Mouse (Mus musculus): ENCODE results near the gene Nell2.

Gene Nell2

DNA sequence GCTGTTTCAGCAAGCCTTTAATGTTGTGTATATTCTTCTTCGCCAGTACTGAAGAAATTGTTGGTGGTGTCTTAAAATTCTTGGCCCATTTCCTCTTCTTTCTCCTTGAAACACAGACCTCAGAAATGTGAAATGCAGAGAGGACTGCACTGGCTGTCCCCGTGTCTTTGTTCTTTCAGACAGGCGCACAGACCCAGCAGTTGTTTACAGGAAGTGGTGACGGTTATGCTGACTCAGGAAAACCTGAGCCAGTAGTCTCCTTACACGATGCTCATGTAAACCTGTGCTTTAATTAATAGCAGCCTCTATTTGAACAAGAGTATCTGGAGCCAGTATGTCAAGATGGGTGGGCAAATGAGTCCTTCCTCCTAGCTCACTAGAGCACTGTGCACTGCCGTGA lies 61.2 kb downstream of the Nell2 start:
- DNase-seq = no peak

DNA sequence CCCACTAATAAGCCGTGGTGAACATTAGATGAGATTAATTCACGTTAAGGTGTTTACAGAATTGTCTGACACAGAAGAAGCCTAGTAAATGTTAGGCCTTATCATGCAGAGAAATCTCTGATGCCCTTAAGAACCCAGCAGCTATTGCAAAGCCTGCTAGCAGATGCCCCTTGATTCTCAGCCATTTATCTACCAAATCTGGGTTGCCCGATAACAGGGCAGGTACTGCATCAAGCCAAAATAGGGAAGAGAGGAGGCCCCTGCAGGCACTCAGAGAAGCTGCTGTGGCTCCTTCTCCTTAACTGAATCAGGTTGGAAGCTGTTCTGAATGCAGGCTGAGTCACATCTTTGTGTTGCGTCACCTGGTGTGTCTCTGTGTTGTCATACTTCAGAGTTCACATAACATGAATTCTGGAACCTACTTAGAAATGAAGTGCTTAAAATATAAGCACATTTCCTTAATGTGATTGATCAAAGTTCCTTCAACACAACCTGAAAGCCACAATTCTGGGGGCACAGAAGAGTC lies 68.3 kb downstream of the Nell2 start:
- DNase-seq = no peak

DNA sequence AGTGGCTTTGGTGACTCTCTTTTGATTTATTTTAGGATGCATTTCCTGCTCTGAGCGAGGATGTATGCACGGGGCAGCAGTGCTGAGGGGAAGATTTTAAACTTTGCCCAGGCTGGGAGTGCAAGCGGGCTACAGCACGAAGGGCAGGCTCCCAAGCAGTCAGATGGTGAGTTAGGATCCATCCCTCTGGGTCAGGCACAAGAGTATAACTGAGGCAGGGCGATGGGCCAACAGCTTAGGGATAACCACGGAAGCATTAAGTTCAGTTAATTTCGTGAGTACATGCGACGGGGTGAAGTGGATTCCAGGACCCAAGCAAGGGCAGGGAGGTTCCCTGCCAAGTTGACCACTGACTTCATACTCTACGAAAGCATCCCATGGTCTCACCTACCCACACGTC lies 83.8 kb downstream of the Nell2 start:
- DNase-seq = peak in 1 of 2 experiments; percentile 4

DNA sequence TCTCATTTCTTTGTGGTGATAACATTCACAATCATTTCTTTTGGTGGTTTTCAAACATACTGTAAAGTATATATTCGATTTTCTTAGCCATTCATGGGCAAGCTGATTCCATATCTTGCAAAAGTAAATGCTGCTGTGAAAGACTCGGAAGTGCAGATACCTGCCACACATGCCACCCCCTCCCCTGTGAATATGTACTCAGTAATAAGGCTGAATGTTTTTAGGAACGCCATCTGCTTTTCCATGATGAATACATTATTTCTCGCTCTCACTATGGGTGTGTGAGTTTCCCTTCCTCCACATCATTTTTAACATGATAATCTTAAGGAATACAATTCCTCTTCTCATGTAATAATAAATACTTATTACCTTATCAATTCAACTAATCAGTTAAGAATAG lies 90.6 kb downstream of the Nell2 start:
- no peak for DNase-seq

DNA sequence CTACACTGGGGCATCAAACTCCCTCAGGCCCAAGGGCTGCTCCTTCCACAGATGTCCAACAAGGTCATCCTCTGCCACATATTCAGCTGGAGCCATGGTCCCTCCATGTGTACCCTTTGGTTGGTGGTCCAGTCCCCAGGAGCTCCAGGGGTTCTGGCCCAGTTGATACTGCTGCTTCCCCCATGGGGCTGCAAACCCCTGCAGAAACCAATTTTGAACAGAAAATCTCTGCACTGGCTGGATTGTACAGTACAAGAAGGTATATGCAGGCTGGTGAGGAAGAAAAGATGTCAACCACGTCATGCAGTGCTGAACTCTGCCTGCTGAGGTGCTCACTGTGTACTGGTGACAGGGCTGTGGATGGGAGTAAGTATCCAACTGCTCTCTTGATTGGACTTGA lies 92.1 kb downstream of the Nell2 start:
- DNase-seq = no peak

DNA sequence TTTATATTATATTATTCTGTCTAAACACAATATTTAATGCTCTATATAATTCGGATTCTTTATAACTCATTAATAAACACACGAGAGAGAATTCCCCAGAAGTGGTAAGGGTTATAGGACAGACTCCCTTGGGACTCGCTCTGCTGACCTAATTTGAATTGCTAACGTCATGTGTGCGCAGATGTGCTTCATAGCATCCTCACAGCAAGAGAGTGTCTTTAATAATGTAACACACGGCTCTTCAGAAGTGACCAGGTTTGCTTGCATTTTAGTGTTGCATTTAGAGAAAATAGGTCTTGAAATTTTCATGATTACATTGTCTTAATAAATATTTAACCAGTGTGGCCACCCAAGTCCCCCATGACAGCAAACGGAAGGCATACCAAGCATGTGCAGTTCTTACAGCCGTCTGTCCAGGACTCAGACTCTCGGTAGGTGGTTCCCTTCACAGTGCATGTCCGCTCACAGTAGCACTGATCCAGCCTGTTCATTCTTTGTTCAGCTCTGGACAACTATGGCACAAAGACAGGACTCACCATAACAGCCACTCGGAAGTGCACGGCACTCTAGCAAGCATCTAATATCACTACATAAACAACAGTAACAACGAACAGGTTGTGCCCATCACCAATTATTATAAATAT lies 97.1 kb downstream of the Nell2 start:
- no peak for DNase-seq

DNA sequence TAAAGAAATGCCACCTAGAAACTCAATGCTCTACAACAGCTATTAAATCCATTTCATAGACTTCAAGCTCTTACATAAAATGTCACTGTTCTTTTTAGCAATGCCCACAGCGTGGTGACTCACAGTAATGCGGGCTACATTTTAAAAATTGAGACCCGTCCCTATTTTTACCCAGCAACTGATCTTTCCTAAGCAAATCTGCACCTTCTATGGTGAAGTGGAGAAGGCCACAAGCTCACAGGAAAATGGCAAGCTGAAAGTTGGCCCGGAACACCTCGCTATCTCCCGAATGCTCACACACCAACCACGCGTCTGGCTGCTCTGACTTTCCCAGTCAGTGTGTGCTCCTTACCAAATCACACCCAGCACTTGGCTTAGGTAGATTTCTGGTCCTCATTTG lies 98.4 kb downstream of the Nell2 start:
- no peak for DNase-seq

DNA sequence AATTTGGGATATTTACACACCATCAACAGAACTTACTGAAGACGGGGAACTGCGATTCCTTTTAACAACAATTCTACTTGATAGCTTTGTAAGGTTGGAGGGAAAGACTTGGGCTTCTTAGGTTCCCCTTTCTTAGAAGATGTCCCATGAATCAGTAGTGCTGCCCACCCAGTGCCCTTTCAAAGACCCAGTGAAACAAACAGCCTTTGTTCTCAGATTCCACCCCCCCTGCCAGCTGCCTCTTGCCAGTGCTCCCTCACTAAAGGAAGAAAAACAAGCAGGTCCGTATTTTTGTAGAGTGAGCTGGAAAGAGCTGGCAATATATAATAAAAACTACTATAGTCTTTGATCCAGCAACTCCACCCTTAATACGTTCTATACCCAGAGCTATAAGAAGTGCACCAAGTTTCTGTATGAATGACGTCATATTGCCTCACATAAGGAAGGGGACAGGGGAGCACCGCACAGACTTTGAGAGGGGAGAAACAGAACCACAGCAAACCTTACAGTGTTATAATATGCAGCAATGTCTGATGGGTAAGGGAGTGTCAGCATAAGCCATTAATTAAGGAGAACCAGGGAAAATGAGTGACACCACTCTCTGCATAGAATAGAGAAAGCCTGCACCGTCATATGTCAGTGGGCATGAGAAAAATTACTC lies 100.2 kb downstream of the Nell2 start:
- no peak for DNase-seq

DNA sequence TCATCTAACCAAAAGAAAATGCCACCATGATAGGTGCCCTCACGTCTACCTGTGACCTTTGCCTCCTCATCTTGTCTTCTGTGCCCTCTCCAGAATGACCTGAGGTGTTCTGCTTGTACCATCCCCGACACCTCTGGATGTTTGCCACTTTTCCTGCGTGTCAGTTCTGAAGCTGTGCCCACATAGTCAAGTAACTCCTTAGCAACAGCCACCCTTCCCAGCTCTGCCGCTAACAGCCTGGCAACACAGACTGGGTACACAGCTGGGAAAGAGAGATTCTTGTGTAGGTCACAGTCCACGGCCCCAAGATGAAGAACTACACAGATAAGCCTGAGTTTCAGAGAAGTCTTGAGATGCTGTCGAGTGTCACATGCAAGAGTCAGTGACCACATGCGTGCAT lies 103.3 kb downstream of the Nell2 start:
- DNase-seq = no peak

DNA sequence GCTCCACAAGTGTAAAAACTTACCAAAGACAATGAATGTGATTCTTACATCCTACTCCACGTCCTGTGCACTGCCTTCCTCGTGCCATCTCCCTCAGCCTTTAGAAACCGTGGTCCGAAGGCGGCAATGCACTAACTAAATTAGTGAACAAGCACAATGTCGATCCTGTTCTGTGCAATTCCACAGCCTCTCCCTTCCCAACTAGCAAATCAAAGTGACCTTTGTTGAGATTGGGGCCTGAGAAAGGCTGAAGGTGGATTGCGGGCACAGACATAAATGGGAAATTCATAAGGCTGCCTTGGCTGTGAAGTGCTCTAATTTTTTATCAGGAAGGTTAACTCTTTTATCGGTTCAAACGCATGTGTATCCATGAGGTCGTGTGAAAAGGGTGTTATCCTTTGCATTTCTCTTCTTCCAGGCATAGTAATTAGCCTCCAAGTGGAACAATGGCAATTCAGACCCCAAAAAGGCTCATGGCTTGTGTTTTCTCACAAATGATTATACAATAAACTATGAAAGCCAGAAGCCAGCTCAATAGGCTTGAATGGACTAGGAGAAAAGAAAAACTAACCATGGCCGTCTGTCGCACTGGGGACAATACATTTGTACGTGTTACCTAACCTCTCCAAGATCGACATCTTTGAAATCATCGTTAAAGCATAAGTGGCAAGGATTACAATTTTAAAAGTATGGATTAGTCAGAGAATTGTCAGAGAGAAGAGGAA lies 106.0 kb downstream of the Nell2 start:
- no peak for DNase-seq

DNA sequence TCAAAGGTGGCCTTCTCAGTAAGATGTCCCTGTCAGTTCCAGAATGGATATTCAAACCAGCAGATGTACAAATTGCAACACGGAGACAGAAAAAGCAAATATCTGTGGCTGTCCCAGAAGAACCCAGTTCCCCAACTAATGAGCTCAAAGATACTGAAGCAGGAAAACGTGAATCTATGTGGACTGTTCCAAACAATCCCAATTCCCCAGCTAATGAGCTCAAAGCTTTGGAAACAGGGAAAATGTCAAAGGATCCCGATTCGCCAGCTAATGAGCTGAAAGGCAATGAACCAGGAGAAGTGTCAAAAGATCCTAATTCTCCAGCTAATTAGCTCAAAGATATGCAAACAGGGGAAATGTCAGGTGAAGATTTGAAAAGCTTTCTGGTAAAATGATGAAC lies 109.7 kb downstream of the Nell2 start:
- DNase-seq = no peak

DNA sequence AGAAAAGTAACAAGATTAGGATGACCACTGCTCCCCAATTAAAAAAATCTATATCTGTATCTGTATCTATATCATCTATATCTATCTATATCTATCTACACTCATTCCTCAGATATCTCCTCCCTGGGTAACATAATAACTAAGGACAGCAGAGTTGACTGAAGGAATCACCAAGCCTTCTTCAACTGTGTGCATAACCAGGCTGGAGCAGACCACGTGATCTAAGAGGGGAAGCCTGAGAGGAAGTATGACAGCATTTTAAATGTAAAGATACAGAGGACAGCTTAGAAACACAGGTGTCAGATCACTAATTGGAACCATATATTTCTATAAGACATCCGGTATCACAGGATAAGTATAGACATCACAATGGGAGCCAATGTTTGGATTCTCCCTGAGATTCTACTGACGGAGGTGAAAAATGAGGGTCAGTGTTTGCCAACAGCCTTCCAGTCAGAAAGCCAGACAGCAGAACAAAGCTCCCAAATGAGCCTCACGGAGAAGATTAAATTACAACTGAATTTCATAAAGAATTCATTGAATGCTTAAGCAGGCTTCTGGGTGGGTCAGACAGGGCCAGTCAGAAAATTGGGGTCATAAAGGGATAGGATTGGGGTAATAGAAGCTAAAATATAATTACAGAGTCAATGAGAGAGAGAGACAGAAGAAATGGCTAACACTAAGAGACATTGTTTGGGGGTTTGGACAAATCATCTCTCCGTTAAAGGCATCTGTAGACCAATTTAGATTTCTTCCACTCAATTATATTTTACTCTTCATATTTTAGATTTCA lies 116.2 kb downstream of the Nell2 start:
- DNase-seq = no peak

DNA sequence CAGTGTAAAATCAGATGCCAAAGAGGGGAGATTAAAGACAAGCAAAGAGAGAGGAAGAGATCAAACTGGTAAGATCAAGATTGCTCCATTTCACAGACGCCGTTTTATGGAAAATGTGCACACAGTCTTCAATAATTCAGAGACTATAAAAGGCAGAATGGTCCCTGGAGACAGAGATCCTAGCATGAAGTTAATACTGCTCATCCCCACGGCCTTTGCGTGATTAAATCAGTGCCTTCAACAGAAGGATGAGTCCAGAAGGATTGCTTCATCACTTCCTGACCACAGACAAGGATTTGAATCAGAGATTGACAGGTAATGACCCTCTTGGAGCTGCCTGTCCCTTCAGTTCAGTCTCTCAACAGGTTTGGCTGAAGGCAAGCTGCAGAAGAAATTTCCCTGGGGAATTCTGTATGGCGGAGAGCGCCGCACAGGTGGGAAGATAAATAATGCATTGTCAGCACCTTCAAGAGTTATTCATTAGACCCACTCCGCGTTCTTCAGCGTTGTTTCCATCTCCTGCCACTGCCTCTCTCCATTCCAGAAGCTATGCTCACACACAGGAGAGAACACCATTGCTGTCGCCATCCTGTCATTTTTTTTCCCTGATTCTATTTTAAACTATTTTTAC lies 118.0 kb downstream of the Nell2 start:
- DNase-seq = no peak

DNA sequence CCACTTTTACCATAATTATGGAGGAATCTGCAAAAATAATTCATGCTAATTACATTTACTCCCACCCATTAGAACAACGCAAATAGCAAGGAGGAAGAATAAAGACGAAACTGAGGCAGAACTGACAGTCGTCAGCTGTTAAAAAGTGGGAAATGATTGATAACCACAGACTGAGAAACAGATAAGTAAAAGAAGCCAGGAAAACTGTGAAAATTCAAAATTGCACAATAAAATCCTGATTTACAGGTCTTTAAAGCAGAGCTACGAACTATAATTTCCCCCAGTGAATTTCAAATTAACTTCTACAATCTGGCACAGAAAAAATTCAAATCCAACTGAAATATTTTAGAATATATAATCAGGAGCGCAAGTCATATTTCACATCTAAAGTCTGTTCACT lies 138.0 kb downstream of the Nell2 start:
- no peak for DNase-seq

DNA sequence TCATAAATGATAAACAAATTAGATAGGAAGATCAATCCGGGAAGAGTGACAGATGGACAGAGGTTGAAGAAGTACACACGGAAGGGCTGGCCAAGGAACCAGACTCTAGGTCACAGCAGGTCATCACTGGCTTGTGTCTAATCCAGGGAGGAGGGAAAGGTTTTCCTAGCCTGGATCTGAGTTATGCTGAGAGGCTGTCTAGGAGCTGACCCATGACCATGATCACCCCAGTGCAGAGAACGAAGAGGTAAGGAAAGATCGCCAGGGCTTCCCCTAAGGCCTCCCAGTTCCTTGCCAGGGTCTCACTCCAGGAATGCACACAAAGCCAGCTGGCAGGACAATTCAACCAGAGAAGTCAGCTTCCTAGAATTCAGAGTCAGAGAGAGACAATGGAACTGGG lies 139.4 kb downstream of the Nell2 start:
- DNase-seq = no peak

DNA sequence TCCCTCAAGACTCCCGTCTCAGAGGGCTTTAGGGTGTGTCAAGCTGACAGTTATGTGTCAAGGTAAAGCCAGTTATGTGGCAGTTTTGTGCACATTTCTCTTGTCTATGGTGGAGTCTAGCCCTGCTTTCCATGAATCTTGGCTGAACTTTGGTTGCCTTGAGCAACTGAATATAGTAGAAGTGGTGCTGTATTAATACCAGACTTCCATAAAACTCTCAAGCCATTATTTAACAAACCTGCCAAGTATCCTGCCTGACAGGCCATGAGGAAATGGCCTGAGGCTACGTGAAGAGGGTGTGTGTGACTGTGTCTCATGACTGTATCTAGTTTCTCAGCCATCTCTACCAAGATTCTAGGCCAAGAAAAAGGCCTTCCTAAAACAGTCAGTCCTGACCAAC lies 147.5 kb downstream of the Nell2 start:
- DNase-seq = no peak

DNA sequence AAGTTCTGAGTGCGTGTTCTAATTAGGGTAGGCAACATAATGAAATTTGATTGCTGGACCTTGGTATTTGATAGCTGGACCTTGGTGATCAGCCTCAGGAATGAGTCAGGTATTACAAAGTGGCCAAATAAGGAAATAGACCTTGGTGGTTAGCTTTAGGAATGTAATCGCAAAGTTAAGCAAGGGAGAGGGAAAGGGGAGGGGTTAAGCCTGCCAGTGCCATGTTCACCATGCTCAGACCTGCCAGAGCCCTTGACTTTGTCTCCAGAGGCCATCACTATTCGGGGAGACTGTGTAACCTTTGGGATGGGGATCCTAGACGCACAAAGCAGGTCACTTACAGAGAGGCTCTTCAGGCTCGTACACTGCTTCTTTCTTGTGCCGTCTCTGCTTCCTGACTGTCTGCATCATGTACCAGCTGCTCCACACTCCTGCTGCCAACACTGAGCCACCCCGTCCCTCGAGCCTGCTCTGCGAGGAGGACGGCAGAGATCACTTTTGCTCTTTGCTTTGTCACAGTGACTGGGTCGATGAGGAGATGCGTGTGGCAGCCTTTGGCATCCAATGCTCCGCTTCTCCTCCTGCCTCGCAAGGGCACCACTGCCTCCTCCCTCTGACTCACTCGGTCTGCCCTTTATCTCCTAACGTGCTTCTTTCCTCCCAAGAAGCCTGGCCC lies 157.5 kb downstream of the Nell2 start:
- DNase-seq = no peak

DNA sequence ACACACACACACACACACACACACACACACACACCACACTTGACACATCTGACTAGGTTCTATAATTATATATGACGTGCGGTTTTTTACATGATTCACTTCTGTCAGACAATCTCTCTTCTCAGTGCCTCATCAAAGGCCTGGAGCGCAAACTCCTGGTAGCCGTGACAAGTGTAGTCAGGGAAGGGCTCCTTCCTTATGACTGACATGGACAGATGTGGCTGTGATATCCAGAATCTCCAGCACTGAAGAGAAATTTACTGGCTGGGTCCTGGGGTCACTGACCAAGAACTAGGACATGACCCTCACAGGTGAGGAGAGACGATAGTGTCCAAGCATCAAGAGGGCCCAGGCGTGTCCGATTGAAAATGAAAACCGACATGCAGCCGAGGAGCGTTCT lies 160.2 kb downstream of the Nell2 start:
- no peak for DNase-seq

DNA sequence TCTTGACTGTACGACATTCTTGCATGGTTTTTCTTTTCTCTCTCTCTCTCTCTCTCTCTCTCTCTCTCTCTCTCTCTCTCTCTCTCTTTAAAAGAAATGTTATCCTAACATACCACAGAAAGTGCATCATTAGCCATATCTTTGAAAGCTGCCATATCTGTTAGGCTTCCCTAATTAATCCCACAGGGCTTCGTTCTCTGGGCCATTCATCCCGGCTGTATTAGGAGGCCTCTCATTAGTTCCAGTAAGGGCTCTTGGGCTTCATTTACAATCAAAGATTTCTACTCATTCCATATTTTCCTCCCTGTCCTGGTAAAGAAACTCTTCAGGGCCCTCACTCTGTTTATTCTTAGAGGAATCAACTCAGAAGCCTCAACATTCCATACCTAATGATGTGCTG lies 161.9 kb downstream of the Nell2 start:
- no peak for DNase-seq

DNA sequence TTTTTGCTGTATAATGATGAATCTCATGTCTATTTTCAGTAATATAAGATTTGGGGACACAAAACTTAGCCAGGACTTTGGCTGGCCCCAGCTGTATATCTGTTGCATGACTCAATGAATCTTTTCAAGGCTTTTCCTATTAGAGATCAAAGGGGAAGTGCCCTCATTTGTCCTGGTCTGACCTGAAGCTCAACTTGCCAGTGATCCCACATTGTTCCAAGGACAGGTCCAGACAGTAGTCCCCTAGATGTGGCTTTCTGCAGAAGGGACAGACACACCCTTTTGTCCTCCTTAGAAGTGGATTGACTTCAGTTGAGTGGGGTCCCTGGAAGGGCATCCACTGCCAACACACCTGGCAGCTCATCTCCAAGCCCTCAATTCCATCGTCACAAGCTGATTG lies 173.6 kb downstream of the Nell2 start:
- DNase-seq = no peak

DNA sequence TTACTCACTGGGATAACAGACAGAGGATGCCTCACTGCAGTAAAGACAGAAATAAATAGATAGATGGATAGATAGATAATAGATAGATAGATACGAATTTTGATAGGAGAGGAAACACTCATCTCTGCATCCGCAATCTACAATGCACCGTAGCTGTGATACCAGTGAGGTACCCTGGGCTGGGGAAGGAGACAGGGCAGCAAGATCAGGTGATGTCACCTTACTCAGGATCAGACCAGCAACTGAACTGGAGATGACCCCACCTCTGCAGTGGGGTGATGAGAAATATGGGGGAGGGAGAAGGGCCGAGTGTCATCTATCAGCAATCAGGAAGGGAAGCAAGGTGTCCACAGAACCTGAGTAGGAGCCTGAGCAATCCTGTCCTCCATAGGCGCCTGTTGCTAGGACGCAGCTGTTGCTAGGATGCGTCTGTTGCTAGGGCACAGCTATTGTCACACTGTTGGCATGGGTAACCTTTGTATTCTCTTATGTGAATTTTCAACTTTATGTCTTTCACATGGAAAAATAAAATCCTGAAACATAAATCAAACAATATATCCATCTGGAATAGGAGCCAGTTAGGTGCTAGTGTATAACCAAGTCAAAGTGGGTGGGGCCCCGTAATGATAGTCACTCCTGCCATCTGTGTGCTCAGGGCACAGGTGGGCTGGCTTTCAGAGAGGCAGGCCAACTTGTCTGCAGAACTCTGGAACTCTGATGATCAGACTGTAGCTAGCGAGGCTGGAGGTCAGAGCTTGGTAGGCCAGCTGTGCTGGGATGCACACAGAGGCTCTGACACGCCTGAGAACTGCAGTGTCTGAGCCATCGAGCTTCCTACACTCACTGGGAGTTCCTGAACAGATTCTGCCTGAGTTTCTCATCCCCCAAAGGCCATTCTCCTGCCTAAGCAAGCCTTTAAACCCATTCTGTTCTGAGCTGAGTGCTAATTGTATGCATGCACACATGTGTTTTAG lies 193.7 kb downstream of the Nell2 start:
- DNase-seq = no peak
